Mouse (Mus musculus): ENCODE measurements around the gene Kctd12.

DNA sequence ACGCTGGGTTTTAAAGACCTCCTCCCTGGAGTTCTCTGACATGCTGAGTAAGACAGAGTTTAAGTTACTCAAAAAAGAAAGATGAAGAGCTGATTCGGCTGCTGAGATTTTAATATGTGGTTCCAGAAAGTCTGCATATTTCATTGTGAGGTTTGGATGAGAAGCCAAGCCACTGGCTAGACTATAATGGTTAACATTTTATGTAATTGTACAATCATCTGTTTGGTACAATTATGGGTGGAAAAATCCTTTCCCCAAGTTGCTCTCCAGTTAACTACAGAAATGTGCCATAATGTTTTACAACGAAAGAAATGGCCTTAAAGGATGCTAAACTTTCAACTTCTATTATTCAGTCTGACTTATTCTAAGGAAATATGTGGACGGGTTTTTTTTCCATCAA, 6.8 kb upstream of the Kctd12 start:
- TF ChIP-seq GATA1 (IDR thresholded peaks at IDR 0.05; ENCODE audit: borderline replicate concordance, low read length), result no peak
- TF ChIP-seq FLI1 (IDR thresholded peaks at IDR 0.05; ENCODE audit: low read length), result no peak

Data from megakaryocyte, embryonic 14.5 days (primary cell).